Mouse (Mus musculus): ENCODE data around the gene Syne1.
A peak's percentile ranks its signal among the peaks of the same experiment; 100 is the strongest.

Syne1 gene

DNA sequence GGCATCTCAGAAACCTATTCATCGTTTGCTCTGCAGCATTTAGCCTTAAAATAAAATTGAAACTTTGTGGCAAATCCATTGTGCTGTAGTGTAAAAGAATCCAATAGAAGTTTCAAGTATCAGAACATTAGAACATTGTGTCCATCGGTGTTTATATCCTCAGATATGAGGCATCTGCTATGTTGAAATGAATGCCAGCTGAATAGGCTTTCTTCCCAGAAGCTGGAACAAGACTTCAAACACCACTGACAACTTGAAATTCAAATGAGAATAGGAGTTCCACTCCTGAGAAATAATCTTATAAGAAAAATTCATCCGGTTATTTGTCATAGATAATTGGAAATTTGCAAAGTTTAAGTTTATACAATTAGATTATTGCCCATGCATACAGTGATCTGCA lies 135.6 kb downstream of the Syne1 start:
- no peak for DNase-seq

DNA sequence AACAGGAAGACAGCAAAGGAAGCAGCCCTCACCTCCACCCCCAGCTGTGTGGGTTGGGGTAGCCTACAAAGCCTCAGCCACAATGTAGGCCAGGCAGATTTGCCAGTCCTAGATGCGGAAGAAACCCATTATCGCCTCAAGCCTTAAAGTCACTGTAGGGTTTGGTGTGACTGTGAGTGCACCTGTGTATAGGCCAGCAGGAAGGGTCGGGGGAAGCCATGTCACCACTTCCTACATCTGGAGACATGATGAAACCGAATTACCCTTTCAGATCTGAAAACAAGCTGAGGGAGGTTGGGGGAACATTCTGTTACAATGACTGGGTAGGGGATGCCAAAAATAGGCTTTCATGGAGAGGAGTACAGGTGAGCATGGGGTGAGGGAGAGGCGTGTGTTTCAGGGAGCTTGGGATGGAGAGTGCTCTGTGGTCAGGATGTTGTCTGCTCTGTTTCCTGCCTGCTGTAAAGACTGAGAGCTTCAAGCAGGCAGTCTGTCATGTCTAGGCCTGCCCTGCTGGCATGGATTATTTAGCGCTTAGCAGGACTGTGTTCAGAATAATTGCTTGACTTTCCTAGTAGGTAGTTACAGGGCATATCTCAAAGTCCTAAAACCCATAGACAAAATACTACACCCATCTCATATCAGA lies 167.0 kb downstream of the Syne1 start:
- DNase-seq, result no peak

DNA sequence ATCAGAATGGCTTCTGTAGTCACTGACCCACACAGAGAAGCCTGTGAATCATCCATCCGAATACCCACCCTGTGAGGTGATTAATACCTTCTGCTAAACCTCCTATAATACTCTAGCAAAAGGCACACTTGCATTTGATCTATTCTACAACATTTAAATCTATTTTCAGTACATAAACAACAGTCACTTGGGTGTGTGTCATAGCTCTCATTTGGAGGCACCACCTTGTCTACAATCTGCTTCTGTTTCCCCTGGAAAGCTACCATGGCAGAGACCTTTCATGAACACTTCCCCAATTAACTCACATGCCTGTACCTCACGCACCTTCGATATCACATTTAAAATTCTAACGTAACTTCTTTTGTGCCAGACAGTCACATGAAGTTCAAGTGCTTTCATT lies 169.7 kb downstream of the Syne1 start:
- DNase-seq, result no peak

DNA sequence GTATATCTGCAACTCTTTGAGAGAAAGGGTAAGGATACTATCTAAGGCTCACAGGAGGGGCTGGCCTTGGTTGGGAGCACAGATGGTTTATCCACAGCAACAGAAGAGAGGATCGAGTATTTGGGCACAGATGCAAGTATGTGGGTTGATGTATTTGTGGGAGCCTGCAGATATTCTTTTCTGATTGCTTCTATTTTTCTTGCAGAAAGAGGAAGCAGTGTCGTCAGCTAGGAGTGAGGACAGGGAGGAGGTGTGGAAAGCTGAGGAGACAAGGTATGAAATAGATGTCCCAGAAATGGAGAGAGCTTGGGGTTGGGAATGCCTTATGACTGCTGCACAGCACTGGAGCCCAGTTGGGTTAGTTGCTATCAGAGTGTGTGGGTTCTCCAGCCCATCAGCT lies 172.3 kb downstream of the Syne1 start:
- DNase-seq, result peak; percentile 68

DNA sequence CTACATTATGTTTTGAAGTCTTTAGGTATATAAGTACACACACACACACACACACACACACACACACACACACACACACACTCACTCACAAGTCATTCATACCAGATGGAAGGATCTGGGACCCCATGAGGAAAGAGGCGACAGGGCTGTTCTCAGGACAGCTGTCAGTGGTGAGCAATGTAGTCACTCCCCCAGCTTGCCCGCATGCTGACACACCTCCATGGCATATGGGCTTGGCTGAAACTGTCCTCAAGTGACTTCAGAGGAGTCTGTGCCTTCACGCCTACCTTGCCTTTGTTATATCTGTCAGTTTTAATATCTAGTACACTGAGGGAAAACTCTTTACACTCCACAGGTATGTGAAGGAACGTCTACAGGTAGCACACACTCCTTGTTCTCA lies 181.7 kb downstream of the Syne1 start:
- DNase-seq, result no peak

DNA sequence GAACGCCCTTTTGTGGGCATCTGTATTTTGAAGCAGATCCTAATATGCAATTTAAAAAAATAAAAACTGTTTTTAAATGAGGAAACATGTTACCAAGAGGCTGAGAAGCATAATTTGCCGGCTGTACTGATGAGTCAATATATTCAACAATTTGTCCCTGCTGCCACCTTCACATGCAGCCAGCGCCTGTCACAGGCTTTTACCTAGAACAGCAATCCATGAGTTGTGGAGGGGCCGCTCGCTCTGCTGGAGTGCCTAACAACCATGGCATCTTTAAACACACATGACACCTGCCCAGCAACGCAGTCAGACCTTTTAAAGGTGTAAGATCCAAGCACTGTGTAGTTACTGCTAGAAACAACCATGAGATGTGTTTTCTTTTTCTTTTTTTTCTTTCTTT lies 183.0 kb downstream of the Syne1 start:
- DNase-seq, result no peak

DNA sequence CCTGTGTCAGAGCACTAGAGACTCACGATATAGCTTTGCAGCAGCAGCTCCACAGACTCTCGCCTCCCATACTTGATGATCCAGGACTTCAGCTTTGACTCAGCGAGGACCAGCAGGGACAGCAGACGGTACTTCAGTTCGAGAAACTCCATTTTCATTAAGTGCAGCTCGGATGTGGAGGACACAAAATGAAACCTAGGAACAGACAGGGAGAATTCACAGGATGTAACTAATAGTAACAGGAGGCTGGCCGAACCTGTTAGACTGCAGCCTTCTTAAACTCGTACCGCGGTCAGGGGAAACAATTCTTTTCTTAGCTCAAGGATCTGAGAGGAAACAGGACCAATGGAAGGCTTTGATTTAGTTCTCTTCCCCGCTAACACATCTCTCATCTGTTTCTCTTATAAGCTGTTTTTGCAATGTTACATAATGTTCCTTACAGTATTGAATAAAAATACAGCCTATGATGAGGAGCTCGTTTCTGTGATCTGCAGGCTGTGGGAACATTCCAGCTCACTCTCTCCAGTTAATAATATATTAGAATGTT lies 183.7 kb downstream of the Syne1 start:
- no peak for DNase-seq

DNA sequence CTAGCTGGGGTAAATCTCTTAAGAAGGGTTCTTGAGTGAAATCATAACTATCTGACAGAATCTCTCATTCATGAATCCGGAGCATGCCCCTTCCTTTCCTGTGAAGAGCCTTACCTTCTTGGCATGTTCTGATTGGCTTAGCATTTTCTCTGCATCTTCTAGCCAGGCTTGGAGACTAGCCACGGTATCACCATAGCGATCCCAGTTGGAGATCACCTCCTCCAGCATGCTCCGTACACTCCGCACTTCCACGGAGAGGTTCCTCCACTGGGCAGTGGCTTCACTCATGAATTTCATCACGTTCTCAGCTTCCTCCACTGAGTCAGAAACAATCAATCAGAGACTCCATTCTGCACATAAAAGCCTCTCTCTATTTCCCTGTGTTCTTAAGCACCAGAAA lies 190.7 kb downstream of the Syne1 start:
- DNase-seq, result no peak

DNA sequence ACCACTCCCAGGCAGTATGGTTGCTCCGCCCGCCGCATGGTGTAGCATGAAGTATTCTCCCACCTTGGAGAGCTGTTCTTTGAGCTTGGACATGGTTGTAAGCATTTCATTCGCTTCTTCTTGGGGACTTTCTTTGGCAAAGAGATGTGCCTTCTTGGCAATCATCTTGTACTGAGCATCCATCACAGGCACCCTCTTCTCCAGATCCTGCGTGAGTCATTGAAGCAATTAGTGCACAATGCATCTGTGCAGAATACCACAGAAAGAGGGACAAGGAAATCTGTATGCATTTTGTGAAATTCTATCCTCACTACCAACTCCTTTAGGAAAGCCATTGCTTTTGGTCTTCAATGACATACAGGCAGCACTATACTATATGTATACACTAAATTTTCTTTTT lies 194.7 kb downstream of the Syne1 start:
- DNase-seq, result no peak

DNA sequence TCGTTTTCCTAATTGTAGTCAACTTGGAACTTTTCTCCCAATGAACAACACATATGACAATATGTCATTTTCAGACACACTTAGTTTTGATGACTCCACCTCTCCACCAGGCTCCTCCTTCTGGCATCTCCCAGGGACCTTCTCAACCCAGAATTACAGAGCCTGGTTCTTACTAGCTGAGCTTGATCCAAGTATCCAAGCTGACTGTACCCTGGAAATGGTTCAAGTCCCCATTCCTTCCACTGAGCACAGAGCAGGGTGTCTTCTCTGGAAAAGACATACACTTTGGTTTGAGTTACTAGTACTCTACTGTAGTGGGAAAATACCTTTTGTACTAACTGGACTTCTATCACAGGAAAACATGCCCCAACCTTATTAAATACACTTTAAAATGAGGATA lies 197.9 kb downstream of the Syne1 start:
- no peak for DNase-seq

DNA sequence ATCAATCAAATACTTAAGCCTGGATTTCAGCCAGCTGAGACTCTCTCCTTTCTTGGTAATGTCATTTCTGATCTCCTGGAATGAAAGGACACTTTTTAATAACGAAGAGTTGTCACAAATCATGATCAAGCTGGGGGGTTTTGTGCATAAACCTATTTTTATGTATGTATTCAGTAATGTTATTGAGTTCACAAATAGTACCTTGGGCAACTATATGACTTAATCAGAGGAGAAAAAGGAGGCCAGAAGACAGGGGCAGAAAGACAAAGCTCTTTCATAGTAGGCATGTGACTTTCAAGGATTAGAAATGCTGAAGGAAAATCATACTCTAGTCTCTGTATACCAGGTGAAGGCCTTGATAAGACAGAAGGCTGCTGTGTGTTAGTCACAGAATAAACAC lies 204.4 kb downstream of the Syne1 start:
- no peak for DNase-seq

DNA sequence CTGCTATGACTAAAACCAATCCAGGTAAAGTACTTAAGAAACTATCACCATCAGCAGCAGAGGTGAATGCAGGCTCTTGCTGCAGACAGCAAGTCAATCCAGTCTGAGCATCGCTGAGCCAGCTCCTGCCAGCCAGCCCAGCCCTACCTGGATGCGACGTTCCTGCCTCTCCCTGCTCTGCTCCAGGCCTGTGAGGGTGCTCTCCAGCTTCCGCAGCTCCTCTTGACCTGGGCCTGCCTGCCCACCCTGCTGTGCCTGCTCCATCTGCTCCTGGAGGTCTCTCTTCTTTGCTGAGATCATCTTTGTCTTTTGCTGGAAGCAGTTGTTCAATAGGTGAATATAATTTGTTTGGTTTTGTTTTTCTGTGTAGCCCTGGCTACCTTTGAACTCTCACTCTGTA lies 208.1 kb downstream of the Syne1 start:
- DNase-seq, result no peak

DNA sequence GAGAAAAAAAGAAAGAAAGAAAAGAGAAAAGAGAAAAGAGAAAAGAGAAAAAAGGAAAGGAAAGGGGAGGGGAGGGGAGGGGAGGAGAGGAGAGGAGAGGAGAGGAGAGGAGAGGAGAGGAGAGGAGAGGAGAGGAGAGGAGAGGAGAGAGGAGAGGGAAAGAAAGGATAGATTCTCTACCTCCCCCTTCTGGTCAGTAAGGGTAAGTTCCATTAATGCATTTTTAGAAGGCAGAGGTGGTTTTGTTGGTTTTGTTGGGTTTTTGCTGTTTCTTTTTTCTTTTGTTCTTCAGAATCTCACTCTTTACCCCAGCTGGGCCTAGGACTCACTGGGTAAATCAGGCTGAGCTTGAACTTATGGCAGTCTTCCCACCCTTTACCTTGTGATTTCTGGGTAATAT lies 214.9 kb downstream of the Syne1 start:
- no peak for DNase-seq

DNA sequence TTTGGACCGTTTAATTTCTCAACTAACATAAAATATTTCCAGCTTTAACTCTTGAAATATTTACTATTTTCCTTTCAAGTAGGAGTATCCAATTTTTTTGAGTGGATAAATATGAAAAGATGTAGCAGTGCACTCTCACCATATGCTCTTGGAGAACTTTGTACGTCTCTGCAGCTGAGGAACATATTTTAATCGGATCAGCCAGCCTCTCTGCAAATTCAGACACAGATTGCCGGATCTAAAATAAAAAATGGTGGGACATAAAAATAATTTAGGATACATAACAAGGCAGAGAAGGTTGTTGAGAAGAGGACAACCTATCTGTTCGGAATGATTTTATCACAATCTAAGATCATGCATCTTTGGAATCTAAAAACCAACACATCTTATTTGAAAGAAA lies 218.5 kb downstream of the Syne1 start:
- DNase-seq, result no peak

DNA sequence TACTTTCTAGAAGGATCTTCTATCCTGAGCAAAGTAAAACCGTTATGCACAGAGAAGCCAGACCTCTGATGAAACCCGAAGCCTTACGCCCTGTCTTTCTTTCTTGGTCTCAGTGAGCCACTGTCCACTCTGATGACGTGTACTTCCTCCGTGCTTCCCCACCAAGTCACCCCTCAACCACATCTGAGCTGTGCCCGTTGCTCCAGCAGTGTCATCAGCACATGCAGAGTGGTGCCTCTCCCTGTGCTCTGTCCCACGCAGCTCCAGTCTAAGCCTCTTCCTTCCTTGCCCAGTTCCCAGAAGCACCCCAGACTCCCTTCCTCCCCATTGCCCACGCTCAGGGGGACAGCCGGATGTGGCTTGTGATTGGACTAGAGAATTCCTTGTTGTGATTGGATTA lies 224.6 kb downstream of the Syne1 start:
- peak; percentile 65 for DNase-seq

DNA sequence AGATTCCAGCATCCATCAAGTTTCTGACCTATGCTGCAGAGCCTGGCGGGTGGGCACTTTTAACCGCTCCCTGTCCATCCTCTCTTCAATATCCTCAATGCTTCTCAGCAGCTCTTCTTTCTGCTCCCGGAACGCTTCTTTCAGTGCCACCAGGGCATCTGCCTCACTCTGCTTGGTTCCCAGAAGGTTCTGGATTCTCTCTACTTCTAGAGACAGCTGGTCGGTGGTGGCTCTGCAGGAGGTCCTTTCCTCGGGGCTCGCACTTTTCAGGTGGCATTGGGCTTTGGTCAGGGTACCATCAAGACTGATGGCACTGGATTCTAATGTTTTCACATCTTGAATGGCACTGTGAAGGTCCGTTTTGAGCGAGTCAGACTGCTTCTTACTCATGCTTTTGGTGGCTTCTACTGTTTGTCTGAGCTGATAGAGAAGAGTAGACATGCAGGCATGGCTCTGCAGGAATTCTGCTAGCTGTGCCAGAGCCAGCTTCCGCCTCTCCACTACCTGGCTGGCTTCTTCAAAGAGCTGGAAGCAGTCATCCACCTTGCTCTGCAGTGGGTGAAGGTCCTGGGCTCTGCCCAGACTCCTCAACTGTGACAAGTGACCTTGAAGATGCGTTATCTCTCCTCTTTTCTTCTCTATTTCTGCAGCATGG lies 227.4 kb downstream of the Syne1 start:
- peak; percentile 57 for DNase-seq

DNA sequence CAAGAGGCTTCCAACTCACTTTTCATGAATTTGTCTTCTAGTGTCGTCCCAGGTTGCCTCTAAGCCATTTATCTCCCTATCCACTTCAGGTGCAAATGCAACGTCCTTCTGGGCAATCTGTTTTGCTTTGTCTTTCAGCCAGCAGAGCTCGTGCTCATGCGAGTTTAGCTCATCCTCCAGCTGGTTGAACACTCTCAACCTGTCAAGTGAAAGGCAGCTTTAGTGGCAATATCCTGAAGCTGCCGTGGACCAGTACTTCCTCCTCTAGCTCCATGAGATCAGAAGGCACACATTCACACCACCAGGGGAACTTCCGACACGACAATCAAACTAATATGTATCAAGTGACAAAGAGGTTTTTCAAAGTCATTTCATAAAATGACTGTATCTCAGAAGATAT lies 228.7 kb downstream of the Syne1 start:
- DNase-seq, result peak; percentile 37

DNA sequence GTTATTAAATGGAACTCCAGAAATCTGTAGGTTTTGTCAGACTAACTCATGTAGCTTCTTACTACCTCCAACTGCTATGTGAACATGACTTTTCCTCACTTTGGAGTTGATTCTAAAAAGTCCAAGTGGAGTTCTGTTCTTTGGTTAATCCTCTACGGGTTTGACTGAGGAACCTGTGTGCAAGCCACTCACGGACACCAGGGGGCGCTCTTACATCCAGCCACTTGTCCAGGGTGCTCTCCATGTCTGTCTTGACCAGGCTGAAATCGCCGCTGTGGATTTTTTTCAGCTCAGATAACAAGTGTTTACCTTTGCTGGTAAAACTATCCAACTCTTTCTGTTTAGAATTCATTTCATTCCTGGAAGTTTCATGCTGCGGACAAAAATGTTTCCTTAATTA lies 233.7 kb downstream of the Syne1 start:
- peak; percentile 90 for DNase-seq

DNA sequence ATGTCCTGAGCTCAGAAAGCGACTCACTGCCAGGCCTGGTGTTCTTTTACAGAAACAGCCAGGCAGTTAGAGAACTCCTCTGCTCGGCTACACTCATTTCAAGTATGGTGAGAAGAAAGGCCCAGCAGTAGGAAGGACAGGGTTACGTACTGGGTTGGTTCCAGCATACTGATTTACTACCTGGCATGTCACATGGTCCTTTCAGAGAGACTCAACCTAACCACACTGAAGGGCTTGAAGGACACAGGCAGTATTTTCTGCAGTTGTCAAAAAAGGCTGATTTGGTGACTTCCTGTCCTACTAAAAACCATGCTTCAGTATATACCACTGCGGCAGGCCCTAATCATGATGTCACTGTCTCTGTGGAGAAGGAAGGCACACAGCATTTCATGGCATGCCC lies 238.8 kb downstream of the Syne1 start:
- peak; percentile 46 for DNase-seq

DNA sequence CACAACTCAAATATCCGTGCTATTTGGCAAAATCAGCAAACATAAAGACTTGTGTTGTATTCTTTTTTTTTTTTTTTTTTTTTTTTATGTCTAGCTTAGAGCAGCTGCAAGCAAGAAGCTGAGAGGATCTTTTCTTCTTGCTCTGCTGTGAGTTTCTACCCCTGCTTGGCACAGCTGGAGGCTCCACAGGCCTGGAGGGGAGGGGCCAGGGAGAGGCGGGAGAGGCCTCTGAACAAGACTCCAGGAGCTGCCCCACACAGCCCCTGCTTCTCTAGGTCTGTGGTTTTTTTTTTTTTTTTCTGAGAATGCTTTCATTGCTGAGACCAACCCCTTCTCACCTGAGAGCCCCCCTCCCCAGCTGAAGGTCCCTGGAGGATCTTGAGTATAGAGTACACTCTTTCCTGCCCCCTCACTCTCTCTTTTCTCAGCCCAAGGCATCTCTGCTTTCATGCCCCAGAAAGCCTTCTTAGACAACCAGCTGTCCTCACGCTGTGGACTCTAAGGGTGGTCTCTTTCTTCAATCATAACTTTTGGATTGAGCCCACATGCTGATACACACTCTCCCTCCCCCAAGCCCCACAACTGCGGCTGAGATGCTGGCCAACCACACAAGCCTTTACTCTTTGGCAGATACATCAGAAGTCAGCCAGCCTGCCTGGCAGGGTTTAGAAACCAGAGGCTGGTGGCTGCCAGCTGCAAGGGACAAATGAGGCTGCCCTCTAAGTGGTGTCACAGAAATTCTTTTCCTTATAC lies 241.1 kb downstream of the Syne1 start:
- DNase-seq, result peak; percentile 91

DNA sequence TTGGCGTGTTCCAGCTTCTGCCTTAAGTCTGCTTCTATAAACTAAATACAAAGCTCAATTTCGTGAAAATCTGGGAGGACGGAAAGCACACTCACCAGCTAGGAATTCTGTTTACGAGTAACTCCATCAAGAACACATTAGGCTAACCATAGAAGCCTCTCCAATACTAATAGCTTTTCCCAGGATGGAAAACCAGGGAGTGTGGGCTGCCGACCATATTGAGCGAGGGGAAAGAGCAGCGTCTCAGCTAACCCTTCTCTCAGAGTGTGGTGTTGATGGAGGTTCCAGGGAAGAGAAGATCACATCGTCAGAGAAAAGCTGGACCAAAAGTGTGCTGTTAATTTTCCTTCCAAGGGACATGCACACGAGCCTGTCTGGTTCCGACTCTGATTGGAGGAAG lies 241.9 kb downstream of the Syne1 start:
- DNase-seq, result peak; percentile 30

DNA sequence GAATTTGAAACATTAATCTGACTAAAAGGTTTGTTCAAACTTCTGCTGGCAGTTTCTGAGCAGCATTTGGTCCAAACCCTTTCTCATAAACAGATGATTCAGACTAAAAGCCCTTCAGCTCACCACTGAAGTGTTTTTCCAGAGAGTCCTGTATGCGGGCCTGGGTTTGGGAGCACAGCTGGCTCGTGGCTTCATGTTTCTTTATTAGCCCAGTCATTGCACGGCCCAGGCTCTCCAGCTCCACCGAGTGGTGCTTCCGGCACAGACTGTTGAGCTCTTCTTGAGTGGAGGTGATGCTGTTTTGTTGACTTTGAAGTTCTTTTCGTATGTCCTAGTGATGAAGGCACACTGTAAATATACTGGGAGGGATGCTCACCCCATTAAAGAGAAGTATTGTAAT lies 245.7 kb downstream of the Syne1 start:
- DNase-seq, result peak; percentile 93

DNA sequence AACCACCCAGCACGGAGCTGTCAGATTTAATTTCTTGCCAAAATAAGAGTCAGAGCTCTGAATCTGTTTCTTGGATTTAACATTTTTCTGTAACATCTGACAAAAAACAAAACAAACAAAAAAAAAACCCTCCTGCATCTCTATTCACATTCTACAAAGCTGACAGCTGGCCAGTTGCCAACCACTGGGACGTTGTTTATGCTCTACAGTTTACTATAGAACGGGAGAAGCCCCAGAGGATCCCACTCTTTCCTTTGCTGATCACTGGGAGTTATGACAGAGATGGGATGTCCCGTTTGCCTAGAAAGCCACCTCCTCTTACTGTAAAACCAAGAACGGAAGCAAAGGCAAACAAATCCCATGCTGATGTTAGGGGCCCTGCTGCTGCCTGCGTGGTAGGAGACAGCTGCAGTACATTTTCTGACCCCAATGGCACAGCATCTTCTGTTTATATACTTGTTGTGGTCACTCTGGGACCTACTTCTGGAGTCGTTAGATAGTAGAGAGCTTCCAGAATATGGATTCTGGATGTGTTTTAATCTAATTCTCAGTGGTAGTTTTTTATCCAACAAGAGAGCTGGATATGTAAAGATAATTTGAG lies 255.9 kb downstream of the Syne1 start:
- no peak for DNase-seq

DNA sequence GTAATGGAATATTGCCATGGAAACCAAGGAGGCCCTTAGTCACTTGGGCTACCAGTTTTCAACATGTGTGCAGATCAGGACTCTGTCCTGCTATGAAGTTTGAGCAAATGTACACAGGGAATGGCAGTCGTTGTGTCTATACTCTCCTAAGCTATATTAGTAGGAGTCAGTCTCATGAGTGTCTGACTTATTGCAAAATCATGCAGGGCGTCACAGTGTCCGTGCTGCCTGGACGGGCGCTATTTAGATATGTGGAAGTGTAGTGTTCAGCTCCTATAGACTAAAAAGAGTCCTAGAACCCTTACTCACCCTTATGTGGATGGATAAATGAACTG lies 261.7 kb downstream of the Syne1 start:
- DNase-seq, result no peak
